Mouse (Mus musculus): ENCODE measurements around the gene Tmem131l.

GRCm38 (mm10) chr3:83876299-83876698 lies 163.7 kb downstream of the Tmem131l start:
- TF ChIP-seq KAT2A (conservative IDR thresholded peaks at IDR 0.05; ENCODE audit: low read depth, low read length) (no peak), CHD1 (IDR thresholded peaks at IDR 0.05; ENCODE audit: low read depth, low read length) (no peak), POLR2A (IDR thresholded peaks at IDR 0.05; ENCODE audit: control insufficient read depth in 1 of 2, insufficient read depth in 1 of 2, low read depth in 1 of 2, low read length in 2 of 2, poor library complexity in 1 of 2) (no peak), E2F4 (IDR thresholded peaks at IDR 0.05; ENCODE audit: borderline replicate concordance, low read depth, low read length) (no peak), ZMIZ1 (IDR thresholded peaks at IDR 0.05; ENCODE audit: low read depth, low read length) (no peak), ZNF384 (IDR thresholded peaks at IDR 0.05; ENCODE audit: low read depth, low read length) (no peak), RCOR1 (IDR thresholded peaks at IDR 0.05; ENCODE audit: low read depth, low read length) (no peak), CTCF (IDR thresholded peaks at IDR 0.05 in 2 of 3, conservative IDR thresholded peaks at IDR 0.05 in 1 of 3; ENCODE audit: control insufficient read depth in 1 of 3, insufficient read depth in 1 of 3, low read depth in 2 of 3, low read length in 3 of 3, poor library complexity in 1 of 3, severe bottlenecking in 1 of 3) (no peak), MYB (IDR thresholded peaks at IDR 0.05; ENCODE audit: low read depth, low read length) (no peak), MEF2A (IDR thresholded peaks at IDR 0.05; ENCODE audit: extremely low read depth, insufficient replicate concordance, low read depth, low read length, poor library complexity, severe bottlenecking) (no peak), MXI1 (IDR thresholded peaks at IDR 0.05; ENCODE audit: low read depth, low read length) (no peak), TCF12 (IDR thresholded peaks at IDR 0.05; ENCODE audit: low read depth, low read length) (no peak), ZC3H11A (IDR thresholded peaks at IDR 0.05; ENCODE audit: low read depth, low read length) (no peak), JUND (IDR thresholded peaks at IDR 0.05; ENCODE audit: low read depth, low read length) (no peak)

Measured in MEL (cell line).